Mouse (Mus musculus) limb, embryonic 12.5 days (tissue): ENCODE measurements around the gene Vps33a. TPM values are rescaled to one million over a fixed set of nuclear protein-coding genes. Genes with fewer than 3 reads are reported as not detected.

Source experiments
- ATAC-seq: fragments of 200-750 bp; cut with Nextera tagmentation; 2 replicates; pipeline ENCODE4 v1.8.0; 2017; ENCODE audit warnings: low read depth, moderate TSS enrichment; ENCODE audit not compliant: insufficient number of reproducible peaks, insufficient read depth, low FRiP score, low TSS enrichment
- H3K27ac ChIP-seq: fragments of 300-500 bp; sonication (generic); 2 replicates; pipeline ENCODE4 v1.5.1; 2016; ENCODE audit warnings: mild to moderate bottlenecking, moderate library complexity
- H3K27me3 ChIP-seq: fragments of 300-500 bp; sonication (generic); 2 replicates; pipeline ENCODE4 v1.6.1; 2016; ENCODE audit warnings: mild to moderate bottlenecking, moderate library complexity
- H3K36me3 ChIP-seq: fragments of 300-500 bp; sonication (generic); 2 replicates; pipeline ENCODE4 v1.6.1; 2016; ENCODE audit warnings: mild to moderate bottlenecking, moderate library complexity
- H3K4me1 ChIP-seq: fragments of 300-500 bp; sonication (generic); replicated peaks from 2 replicates; pipeline ENCODE4 v1.6.1; 2016
- H3K4me2 ChIP-seq: fragments of 300-500 bp; sonication (generic); 2 replicates; pipeline ENCODE4 v1.6.1; 2016; ENCODE audit warnings: mild to moderate bottlenecking, moderate library complexity
- H3K4me3 ChIP-seq: fragments of 300-500 bp; sonication (generic); replicated peaks from 2 replicates; pipeline ENCODE4 v1.5.1; 2016; ENCODE audit warnings: mild to moderate bottlenecking
- H3K9ac ChIP-seq: fragments of 300-500 bp; sonication (generic); replicated peaks from 2 replicates; pipeline ENCODE4 v1.6.1; 2016; ENCODE audit warnings: mild to moderate bottlenecking, moderate library complexity
- H3K9me3 ChIP-seq: fragments of 300-500 bp; sonication (generic); 2 replicates; pipeline ENCODE4 v1.6.1; 2016; ENCODE audit warnings: mild to moderate bottlenecking, moderate library complexity
- WGBS: fragments of 180-500 bp; shearing (Covaris S2); methylation state at CpG from one replicate; pipeline ENCODE4 v1.1.7; 2016; 5-methylcytosine and 5-hydroxymethylcytosine counted together
- polyA plus RNA-seq: library from polyadenylated mRNA; unstranded; fragments of >200 nt; fragmentation: Nextera tagmentation; extraction: Ambion mirVana; gene quantifications from 2 replicates; pipeline ENCODE4 v1.2.1, GENCODE M21; 2016

The Vps33a gene
- 25.7 and 28.6 TPM in 2 replicates for polyA plus RNA-seq

DNA sequence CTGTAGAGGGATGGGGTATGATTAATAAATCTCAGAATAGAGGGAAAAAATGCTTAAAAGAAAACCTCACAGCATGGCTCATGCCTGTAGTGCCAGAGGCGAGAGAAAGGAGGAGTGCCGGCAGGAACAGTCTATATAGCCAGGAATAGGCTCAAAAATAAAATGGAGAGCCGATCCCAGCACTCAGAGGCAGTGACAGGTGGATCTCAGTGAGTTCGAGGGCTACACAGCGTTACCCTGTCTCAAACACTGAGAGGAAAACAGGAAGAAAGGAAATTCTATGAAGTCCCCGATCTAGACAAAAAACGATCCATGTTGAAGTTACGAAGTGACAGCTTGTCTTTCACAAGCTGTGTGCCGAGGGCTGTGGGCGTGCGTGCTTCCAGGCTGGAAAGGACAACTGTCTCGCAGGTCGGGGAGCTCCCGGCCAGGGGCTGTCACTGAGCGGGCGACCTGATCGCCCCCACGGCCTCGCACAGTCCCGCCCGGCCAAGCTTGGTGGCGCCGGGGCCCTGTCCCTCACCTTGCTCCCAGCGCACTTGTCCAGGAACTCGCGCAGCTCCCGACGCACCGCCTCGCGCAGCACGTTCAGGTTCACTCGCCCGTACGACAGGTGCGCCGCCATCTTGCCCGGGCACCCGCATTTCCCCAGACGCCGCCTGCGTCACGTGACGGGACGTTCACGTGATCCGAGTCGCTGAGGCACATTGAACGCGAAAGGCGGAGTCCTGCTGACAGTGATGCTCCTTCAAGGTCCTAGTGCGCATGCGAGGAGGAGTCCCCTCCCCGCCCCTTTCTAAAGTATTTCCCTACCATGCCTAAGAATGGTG lies at the start of gene Vps33a:
TSS of gene Vps33a (minus strand) at position 682 of the 830 bp plus-strand sequence.
- Histone ChIP-seq H3K9ac (peak within 1 kb of the TSS; percentile 74), H3K27ac (no peak within 1 kb of the TSS), H3K27me3 (no peaks in the 10 kb centered on the region), H3K9me3 (no peaks in the 10 kb centered on the region), H3K4me1 (peaks cover 7% of the 10 kb centered on the region), H3K36me3 (peaks cover 29% of the 10 kb centered on the region), H3K4me3 (peak within 1 kb of the TSS; percentile 93), H3K4me2 (peak within 1 kb of the TSS; percentile 88)
- peak; percentile 86 for ATAC-seq
- WGBS = under 1% methylated on average over 54 of the region's 54 CpGs

DNA sequence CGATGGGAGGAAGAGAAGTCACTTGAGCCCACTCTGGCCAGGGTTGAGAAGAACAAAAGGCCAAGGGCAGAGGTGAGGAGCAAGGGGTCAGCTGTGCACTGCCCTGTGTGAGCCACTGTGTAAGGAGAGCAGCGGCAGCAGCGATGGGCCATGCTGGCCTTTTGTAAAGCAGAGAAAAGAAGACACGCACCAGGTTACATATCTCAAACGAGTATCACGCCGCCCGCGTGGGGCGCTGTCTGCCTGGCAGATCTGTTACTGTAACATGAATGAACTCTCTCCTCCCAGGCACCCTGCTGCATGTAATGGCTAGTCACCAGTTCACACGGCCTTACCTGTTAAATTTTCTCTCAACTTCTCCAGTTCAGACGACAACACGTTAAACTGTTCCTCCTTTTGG lies 49.6 kb upstream of the Vps33a start:
- peaks cover 58% of the 10 kb centered on the region for H3K36me3 ChIP-seq
- 83% methylated on average over 13 of the region's 13 CpGs for WGBS
- no peak overlapping the region for H3K9ac ChIP-seq
- no peak for ATAC-seq
- no peak overlapping the region for H3K4me3 ChIP-seq
- H3K9me3 ChIP-seq = no peaks in the 10 kb centered on the region
- no peaks in the 10 kb centered on the region for H3K4me1 ChIP-seq
- no peak overlapping the region for H3K4me2 ChIP-seq
- H3K27me3 ChIP-seq = no peaks in the 10 kb centered on the region
- no peak overlapping the region for H3K27ac ChIP-seq

DNA sequence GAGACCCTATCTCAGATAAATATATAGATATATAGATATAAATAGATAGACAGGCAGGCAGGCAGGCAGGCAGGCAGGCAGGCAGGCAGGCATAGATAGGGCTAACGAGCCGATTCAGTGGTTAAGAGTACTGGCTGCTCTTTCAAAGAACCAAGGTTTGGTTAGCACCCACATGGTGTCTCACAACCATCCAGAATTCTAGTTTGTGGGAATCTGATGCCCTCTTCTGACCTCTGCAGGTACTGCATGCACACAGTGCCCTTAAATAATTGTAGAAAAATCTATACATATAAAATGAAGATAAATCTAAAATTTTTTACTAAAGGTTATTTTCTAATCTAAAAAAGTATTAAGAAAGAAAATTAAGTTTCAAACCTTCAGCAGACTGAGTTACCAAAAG lies 45.7 kb upstream of the Vps33a start:
- peaks cover 78% of the 10 kb centered on the region for H3K36me3 ChIP-seq
- no peak for ATAC-seq
- H3K4me3 ChIP-seq = no peak overlapping the region

DNA sequence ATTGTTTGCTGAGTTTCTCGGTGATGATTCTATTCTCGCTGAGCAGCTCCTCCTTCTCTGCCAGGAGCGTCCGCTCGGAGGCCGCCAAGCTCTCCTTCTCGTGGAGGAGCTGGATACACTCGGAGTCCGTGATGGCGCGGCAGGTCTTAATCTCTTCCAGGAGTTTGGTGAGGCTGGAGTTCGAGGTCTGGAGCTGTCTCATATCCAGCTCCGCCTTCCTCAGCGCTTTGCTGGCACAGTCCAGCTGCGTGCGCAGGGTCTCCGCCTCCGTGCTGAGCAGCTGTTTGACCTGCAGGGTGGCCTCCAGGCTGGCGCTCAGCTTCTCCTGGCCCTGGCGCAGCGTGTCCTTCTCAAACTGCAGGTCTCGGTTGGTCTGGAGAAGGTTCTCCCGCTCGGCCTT lies 41.4 kb upstream of the Vps33a start:
- 95% methylated on average over 24 of the region's 24 CpGs for WGBS
- Histone ChIP-seq H3K27me3 (no peaks in the 10 kb centered on the region), H3K27ac (no peak overlapping the region), H3K4me3 (no peak overlapping the region), H3K9me3 (no peaks in the 10 kb centered on the region), H3K9ac (no peak overlapping the region), H3K4me1 (no peaks in the 10 kb centered on the region), H3K4me2 (no peak overlapping the region), H3K36me3 (peaks cover 78% of the 10 kb centered on the region)
- no peak for ATAC-seq

More for the DNA sequence above, 45.7 kb upstream of the Vps33a start:
- WGBS = 79% methylated on average over 2 of the region's 2 CpGs
- H3K27me3 ChIP-seq = no peaks in the 10 kb centered on the region
- H3K4me1 ChIP-seq = no peaks in the 10 kb centered on the region
- H3K9me3 ChIP-seq = no peaks in the 10 kb centered on the region
- H3K4me2 ChIP-seq = no peak overlapping the region
- no peak overlapping the region for H3K27ac ChIP-seq
- no peak overlapping the region for H3K9ac ChIP-seq

DNA sequence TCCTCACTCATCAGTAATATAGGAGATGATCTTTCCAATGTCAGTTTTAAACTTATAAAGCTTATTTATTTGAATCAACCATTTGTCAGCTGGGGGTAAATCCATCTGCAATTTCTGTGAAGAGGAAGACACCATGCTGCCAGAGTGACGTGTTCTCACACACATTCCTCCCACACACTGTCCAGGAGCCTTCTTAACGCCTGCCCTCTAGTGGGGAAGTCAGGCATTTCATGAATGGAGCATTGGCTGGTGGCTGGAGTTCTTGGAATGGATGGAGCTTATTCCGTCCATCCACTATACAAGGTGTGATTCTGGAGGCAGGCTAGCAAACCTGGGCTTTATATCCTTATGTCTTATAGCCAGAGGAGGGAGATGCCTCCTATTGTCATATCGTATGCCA lies 37.0 kb upstream of the Vps33a start:
- Histone ChIP-seq H3K9ac (no peak overlapping the region), H3K27ac (no peak overlapping the region), H3K4me2 (no peak overlapping the region), H3K4me3 (no peak overlapping the region), H3K9me3 (no peaks in the 10 kb centered on the region), H3K27me3 (no peaks in the 10 kb centered on the region), H3K4me1 (no peaks in the 10 kb centered on the region), H3K36me3 (peaks cover 88% of the 10 kb centered on the region)
- ATAC-seq = no peak
- WGBS = 29% methylated on average over 4 of the region's 4 CpGs

DNA sequence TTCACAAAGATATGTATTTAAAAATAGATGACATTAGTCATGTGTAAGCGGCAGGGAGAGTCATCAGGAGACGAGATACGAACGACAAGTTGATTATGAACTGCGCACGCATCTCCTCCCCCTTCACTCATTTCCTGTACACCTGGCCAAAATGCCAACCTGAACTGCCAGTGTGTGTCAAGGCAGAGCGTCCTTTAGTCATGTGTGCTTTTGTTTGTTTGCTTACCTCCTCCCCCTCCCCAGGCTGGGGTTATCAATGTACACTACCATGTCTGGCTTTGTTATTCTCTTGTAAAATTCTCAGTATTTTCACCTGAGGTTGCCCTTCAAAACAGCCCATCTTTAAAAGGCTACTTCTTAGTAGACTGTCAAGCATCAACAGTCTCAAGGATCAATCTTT lies 36.6 kb upstream of the Vps33a start:
- peaks cover 85% of the 10 kb centered on the region for H3K36me3 ChIP-seq
- H3K9me3 ChIP-seq = no peaks in the 10 kb centered on the region
- H3K27ac ChIP-seq = no peak overlapping the region
- H3K9ac ChIP-seq = no peak overlapping the region
- 92% methylated on average over 7 of the region's 7 CpGs for WGBS
- no peaks in the 10 kb centered on the region for H3K4me1 ChIP-seq
- H3K27me3 ChIP-seq = no peaks in the 10 kb centered on the region
- ATAC-seq = no peak
- H3K4me3 ChIP-seq = no peak overlapping the region
- no peak overlapping the region for H3K4me2 ChIP-seq

DNA sequence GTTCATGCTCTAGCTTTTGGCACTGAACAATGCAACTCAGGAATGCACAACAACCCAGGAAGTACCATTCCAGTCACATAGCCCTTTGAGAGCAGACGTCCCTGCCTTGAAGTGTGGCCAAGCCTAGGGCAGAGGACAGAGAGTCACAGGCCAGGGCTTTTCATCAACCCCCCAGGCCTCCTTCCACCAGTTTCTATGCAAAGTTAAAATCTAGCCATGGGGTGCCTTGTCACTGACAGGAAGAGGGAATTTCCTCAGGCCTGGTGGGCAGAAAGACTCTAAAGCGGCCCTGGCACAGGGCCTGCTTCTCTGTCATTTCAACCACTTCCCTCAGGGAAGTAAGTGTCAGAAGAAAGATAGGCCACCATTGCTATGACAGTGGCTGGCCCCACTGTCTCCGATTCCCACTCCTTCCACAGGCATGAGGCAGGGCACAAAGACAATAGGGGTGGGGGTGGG lies 34.4 kb upstream of the Vps33a start:
- Histone ChIP-seq H3K9ac (no peak overlapping the region), H3K4me3 (no peak overlapping the region), H3K4me2 (no peak overlapping the region), H3K9me3 (no peaks in the 10 kb centered on the region), H3K36me3 (peaks cover 80% of the 10 kb centered on the region), H3K4me1 (no peaks in the 10 kb centered on the region), H3K27me3 (no peaks in the 10 kb centered on the region), H3K27ac (no peak overlapping the region)
- no peak for ATAC-seq
- WGBS = 82% methylated on average over 3 of the region's 3 CpGs

DNA sequence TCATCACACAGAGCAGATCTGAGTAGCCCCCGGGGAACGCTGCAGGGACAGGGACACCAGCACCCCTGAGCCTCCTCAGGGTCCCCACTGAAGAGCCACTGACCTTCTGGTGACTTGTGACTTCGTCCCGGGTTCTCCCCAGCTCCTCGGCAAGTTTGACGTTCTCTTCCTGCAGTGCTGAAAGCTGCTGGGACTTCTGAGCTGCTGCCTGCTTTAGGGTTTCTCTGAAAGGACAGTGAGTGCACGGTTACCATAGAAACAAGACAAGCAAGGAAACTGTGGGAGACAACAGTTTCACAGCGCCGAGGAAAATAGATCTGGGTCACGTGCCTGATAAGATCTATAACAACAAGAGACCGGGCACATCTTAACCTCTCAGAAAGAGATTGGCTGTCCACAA lies 30.7 kb upstream of the Vps33a start:
- Histone ChIP-seq H3K9me3 (no peaks in the 10 kb centered on the region), H3K27me3 (no peaks in the 10 kb centered on the region), H3K27ac (no peak overlapping the region), H3K4me1 (no peaks in the 10 kb centered on the region), H3K9ac (no peak overlapping the region), H3K4me3 (no peak overlapping the region), H3K36me3 (peaks cover 86% of the 10 kb centered on the region), H3K4me2 (no peak overlapping the region)
- ATAC-seq = no peak
- WGBS = 73% methylated on average over 11 of the region's 11 CpGs

DNA sequence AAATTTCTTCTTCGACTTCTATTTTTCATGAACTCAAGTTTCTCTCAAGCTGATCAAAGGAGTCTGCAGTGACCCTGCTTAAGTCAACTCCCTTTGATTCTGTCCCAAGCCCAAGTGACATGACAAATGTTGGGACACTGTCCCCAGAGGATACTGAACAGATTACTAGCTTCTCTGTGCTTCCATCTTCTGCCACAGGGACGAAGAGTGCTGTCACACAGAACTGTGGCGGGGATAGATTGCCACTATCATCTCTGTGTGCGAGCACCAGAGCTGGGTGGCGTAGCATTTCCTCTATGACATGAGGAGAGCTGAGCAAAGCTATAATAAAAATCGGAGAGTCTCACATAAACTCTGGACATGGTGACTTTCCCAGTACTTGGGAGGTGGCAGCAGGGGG lies 29.3 kb upstream of the Vps33a start:
- ATAC-seq = no peak
- no peak overlapping the region for H3K9ac ChIP-seq
- WGBS = 84% methylated on average over 6 of the region's 6 CpGs
- H3K4me3 ChIP-seq = no peak overlapping the region
- H3K4me2 ChIP-seq = no peak overlapping the region
- H3K4me1 ChIP-seq = no peaks in the 10 kb centered on the region
- no peaks in the 10 kb centered on the region for H3K27me3 ChIP-seq
- H3K27ac ChIP-seq = no peak overlapping the region
- no peaks in the 10 kb centered on the region for H3K9me3 ChIP-seq
- peaks cover 84% of the 10 kb centered on the region for H3K36me3 ChIP-seq

DNA sequence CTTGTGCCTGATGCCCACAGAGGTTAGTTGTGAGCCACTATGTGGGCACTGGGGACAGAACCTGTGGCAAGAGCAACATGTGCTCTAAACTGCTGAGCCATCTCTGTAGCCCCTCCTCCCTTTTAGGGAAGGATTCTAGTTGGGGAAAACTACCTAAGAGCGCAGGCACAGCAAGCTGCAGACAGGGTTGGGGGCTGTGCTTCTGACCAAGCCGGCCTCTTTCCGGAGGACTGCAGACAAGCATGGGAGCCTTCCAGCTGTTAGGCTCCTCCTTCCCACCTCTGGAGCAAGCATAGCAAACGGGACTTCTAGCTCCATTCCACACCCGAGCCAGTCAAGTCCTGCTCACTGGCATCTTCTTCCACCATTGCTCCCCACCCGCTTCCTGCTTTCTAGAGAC lies 26.5 kb upstream of the Vps33a start:
- 41% methylated on average over 6 of the region's 6 CpGs for WGBS
- Histone ChIP-seq H3K27ac (no peak overlapping the region), H3K9ac (no peak overlapping the region), H3K4me2 (no peak overlapping the region), H3K4me1 (no peaks in the 10 kb centered on the region), H3K36me3 (peaks cover 76% of the 10 kb centered on the region), H3K9me3 (no peaks in the 10 kb centered on the region), H3K27me3 (no peaks in the 10 kb centered on the region), H3K4me3 (no peak overlapping the region)
- ATAC-seq = no peak

DNA sequence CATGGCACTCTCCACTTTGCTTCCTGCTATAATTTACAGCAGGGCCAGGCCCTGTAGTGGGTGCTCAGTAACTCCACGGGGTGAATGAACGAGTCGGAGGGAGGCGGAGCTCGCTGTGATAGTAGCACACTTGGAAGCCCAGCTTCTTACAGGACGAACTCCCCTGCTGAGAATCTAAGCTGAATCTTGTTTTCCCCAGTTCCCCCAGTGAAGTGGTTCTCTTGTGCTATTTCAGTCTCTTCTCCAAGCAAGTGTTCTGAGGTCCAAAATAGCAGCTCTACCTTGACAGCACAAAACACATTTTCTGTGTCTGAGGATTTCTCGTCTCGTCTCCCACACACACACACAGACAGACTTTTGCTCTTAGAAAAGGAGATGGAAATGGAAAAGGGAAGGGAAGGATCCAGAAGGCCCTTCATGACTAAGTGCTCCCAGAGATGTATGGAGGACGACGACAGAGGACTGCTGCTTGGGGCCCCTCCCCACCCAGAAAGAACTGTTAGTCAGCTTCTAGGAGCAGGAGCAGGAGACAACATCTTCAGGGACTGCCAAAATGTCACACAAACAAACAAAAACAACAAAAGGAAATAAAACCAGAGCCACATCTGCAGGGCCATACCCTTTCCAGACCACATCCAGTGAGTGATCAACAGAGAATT lies 20.9 kb upstream of the Vps33a start:
- whole genome bisulfite sequencing = 77% methylated on average over 10 of the region's 10 CpGs

More for the DNA sequence above, 20.9 kb upstream of the Vps33a start:
- Histone ChIP-seq H3K4me2 (no peak overlapping the region), H3K27me3 (no peaks in the 10 kb centered on the region), H3K36me3 (peaks cover 73% of the 10 kb centered on the region), H3K9ac (no peak overlapping the region), H3K27ac (no peak overlapping the region), H3K9me3 (no peaks in the 10 kb centered on the region), H3K4me1 (no peaks in the 10 kb centered on the region), H3K4me3 (no peak overlapping the region)
- no peak for ATAC-seq
